1 mouse cellular context compared by ENCODE assay signal in genomic region chr3:95276428-95276934, GRCm38 (mm10).
TF ChIP-seq lines count a peak whose summit lies in the region.

No protein-coding gene starts in this region.

TF ChIP-seq in myocyte, 11 proteins besides CTCF, POLR2A, EP300 and RAD21 (continued from another document):
- TF ChIP-seq POLR2AphosphoS2 (IDR thresholded peaks at IDR 0.05; ENCODE audit: insufficient read length, low read depth), result no peak
